Mouse (Mus musculus): ENCODE data around the gene Prss36.

GRCm38 (mm10) chr7:127897542-127897941 lies 49.0 kb downstream of the Prss36 start:
- no peak for TF ChIP-seq CTCF (IDR thresholded peaks at IDR 0.05; ENCODE audit: low read depth)
- no peak for TF ChIP-seq EP300 (IDR thresholded peaks at IDR 0.05; ENCODE audit: low read depth)

Data from liver, postnatal 0 days (tissue).